24 mouse cellular contexts compared by ENCODE assay signal in the genomic region with DNA sequence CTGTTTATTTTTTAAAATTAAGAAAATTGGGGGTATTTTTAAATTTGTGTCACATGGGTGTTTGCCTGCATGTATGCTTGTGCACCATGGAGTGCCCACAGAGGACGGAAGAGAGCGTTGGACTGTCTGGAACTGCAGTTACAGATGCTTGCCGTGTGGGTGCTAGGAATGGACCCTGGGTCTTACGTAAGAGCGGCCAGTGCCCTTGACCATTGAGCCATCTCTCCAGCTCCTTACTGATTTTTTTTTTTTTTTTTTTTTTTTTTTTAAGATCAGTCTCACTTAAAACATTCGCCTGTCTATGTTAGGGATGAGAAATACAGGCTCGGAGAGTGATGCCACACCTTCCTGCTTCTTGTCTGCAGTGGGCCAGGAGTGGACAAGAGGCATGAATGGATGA.
"Had no signal": no experiment of that assay in that cellular context is flagged by ENCODE, and none has a peak within 500 bp of the region (broad histone marks: within the 10 kb centered on the region; RNA-seq: fewer than 3 reads in every experiment).

No protein-coding gene starts in this region.

- H3K36me3 ChIP-seq: heart, embryonic 13.5 days; heart, embryonic 15.5 days; hindbrain, embryonic 13.5 days; hindbrain, embryonic 15.5 days; limb, embryonic 13.5 days; limb, embryonic 15.5 days; liver, embryonic 13.5 days had no signal

- H3K4me2 ChIP-seq: heart, embryonic 11.5 days; heart, embryonic 13.5 days; heart, embryonic 15.5 days; hindbrain, embryonic 13.5 days; hindbrain, embryonic 15.5 days; limb, embryonic 13.5 days; limb, embryonic 15.5 days; liver, embryonic 11.5 days; liver, embryonic 13.5 days had no signal

- ATAC-seq: hindbrain, postnatal 0 days had no signal

- H3K27ac ChIP-seq: gastrocnemius, adult 2 months; heart, adult 2 months; heart, embryonic 13.5 days; heart, embryonic 15.5 days; hindbrain, embryonic 13.5 days; hindbrain, embryonic 15.5 days; hindbrain, postnatal 0 days; limb, embryonic 13.5 days; limb, embryonic 15.5 days; liver, embryonic 13.5 days had no signal

- H3K9ac ChIP-seq: heart, embryonic 13.5 days; heart, embryonic 15.5 days; hindbrain, embryonic 13.5 days; hindbrain, embryonic 15.5 days; limb, embryonic 13.5 days; limb, embryonic 15.5 days; liver, embryonic 13.5 days had no signal

- DNase-seq: gastrocnemius, adult 2 months; gastrocnemius, postnatal 14 days; gastrocnemius, postnatal 36 days; heart, adult 11 months; heart, adult 2 months; heart, postnatal 14 days; heart, postnatal 36 days; kidney, adult 11 months; kidney, adult 8-10 months; kidney, postnatal 10 days; kidney, postnatal 25 days; layer of hippocampus, adult 9-11 months; layer of hippocampus, postnatal 36 days; left cerebral cortex, postnatal 4 days; liver, embryonic 13.5 days had no signal

- H3K9me3 ChIP-seq: heart, embryonic 13.5 days; heart, embryonic 15.5 days; hindbrain, embryonic 13.5 days; hindbrain, embryonic 15.5 days; limb, embryonic 13.5 days; limb, embryonic 15.5 days; liver, embryonic 13.5 days had no signal

- H3K27me3 ChIP-seq: heart, embryonic 13.5 days; heart, embryonic 15.5 days; hindbrain, embryonic 13.5 days; hindbrain, embryonic 15.5 days; limb, embryonic 13.5 days; limb, embryonic 15.5 days; liver, embryonic 13.5 days had no signal

- H3K4me3 ChIP-seq: gastrocnemius, adult 2 months; heart, adult 2 months; heart, embryonic 13.5 days; heart, embryonic 15.5 days; hindbrain, embryonic 13.5 days; hindbrain, embryonic 15.5 days; limb, embryonic 13.5 days; limb, embryonic 15.5 days; liver, embryonic 13.5 days had no signal
